Mouse (Mus musculus) cerebellum, adult 2 months (tissue): Measurements from ENCODE around the gene Eef1g.

Experiments
- CTCF ChIP-seq: fragments of 200-500 bp; IDR thresholded peaks from 2 replicates; pipeline ENCODE4 v1.5.1; 2011; ENCODE audit warnings: low read depth, mild to moderate bottlenecking, control low read depth, low read length, moderate library complexity, borderline replicate concordance; ENCODE audit not compliant: insufficient read depth
- POLR2A ChIP-seq: fragments of 200-500 bp; IDR thresholded peaks from 2 replicates; pipeline ENCODE4 v1.6.1; 2011; ENCODE audit warnings: low read length, control low read depth, borderline replicate concordance; ENCODE audit not compliant: insufficient read depth

DNA sequence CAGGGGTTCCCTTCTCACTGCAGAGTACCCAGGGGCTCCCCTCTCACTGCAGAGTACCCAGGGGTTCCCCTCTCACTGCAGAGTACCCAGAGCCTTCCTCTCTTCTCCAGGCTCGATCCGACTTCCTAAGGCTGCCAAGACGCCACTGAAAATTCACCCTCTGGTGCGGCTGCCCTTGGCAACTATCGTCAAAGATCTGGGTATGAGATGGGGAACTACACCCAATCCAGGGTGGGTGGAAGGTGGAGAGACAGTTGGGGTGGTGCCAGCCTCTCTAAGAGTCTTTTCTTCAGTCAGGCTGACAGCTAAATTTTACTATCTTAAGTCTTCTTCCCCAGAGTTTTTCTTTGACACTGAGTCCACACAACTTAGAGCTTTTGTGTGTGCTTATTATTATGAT lies 16.7 kb upstream of the Eef1g start:
- TF ChIP-seq POLR2A = no peak
- no peak for TF ChIP-seq CTCF
